Mouse (Mus musculus): ENCODE data around the gene Dand5.

Gene Dand5

DNA sequence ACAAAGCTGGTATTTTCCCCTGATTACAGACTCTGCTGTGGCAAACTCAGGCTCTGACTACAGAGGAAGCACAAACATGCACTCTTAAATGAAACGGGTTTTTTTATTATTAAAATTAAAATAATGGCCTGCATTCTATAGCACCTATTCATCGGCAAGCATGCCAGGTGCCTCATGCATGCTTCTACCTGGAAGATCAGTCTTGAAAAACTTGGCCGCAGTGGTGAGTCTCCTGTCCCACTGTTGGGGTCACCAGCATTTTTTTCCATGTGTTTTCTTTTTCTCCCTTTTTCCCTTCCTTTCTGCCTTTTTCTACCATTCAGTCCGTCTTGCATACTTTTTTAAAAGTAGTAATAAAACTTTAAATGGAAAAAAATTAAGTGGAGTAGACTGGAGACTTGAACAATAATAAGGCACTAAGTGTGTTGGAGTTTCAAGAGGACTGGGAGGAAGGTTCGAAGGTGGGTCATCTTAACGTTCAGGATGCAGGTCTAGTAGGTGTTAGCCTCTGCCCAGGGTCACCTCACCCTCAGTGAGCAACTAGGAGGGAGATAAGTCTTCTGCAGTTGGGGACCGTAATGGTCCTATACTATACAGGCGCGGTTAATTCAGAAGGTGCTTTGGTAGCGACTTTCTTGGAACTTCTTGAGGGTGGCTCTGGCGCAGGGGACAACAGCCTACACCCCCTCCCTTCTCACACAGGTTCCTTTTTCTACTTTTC lies 39.3 kb downstream of the Dand5 start:
- no peak for DNase-seq

- no peak for DNase-seq
Observed at GRCm38 (mm10) chr8:84782680-84783079, 39.9 kb downstream of the Dand5 start.

- no peak for DNase-seq
Observed at GRCm38 (mm10) chr8:84781686-84782505, 40.7 kb downstream of the Dand5 start.

DNA sequence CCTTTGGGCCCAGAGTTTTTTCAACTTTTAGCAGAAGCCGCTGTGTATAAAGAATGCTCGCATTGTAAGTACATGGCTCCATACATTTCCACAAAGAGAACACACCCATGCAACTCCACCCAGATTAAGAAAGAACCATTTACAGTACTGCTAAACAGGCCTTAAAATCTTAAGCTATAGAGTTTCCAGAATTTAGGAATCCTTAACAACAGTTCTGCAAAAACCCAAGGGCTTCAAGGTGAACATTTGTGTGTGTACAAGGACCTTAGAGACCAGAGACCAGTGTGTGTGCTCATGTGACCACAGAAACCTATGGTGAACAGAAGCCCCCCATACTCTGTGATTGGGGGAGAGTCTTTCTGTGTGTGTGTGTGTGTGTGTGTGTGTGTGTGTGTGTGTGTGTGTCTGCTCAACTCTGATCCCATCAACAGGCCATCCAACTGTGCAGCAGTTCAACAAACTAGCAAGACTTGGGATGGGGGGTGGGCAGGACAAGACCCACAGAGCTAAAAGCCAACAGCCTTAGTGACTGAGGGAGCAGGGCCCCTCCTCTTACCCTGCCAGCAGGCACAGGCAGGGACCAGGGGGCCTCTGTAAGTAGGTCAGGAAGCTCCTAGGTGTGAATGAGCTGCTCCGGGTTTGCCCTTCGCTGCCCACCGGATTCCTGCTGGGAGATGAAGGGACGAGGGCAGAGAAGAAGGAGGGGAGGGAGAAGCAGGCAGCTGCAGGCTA lies 41.5 kb downstream of the Dand5 start:
- DNase-seq, result no peak

GRCm38 (mm10) chr8:84780225-84780555 lies 42.4 kb downstream of the Dand5 start:
- no peak for DNase-seq

- DNase-seq, result no peak
Observed at GRCm38 (mm10) chr8:84779519-84780224, 43.0 kb downstream of the Dand5 start.

- no peak for DNase-seq
Observed at GRCm38 (mm10) chr8:84778638-84779380, 43.8 kb downstream of the Dand5 start.

- no peak for DNase-seq
Observed at GRCm38 (mm10) chr8:84777899-84778637, 44.6 kb downstream of the Dand5 start.

DNA sequence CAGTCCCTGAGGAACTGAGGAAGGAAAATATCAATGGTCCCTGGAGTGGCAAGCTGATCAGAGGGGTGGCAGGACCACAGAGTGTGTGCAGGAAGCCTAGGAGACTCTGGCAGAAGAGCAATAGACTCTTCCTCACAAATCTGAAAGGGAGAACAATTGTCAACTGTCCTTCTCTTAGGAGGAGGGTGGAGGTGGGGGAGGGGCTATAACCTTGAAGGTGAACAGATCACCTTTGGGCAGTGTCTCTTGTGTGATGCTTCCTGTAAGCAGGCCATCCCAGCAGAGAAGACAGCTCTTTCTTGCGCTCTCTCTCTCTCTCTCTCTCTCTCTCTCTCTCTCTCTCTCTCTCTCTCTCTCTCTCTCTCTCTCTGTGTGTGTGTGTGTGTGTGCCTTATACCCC lies 46.1 kb downstream of the Dand5 start:
- DNase-seq, result no peak

DNA sequence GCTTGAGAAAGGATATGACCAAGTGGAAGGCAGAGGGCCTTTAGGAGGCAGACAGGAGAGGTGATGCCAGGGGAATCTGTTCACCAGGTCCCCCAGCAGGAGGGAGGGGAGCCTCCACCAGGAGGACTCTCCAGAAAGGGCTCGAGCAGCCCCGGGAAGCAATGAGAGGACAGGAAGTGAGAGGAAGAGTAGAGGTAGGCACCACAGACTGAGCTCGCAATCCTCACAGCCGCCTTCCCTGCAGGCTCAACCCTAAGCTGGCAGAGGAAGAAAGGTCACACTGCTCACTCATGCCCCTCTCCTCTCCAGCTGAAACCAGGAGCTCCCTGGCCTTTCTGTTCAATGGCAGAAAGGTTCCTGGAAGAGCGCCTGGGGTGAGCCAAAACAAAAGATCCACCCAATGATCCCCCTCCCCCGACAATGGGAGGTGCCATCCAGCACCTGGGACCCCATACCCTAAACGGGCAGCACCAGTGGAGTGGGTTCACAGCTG lies 47.0 kb downstream of the Dand5 start:
- DNase-seq, result no peak

DNA sequence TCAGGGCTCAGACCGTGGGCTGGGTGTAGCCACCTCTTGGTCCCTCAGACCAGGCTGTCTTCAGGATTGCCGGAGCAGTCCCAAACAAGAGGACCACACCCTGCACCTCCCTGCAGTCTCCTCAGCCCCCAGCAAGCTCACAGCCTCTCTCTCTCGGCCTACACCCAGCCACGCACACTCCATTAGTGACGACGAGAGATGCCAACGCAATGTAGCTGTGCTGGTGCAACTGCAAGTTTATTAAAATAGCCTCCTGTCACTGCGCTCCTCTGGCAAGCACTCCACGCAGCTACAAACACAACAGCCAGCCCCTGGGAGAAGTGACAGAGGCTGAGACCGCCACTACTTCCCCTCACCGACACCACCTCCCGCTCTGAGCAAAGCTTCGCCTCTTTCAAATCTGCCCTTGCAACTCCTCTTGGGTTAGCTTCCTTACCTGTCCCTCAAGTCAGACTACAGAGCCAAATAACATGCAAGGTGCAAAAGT lies 47.5 kb downstream of the Dand5 start:
- no peak for DNase-seq

DNA sequence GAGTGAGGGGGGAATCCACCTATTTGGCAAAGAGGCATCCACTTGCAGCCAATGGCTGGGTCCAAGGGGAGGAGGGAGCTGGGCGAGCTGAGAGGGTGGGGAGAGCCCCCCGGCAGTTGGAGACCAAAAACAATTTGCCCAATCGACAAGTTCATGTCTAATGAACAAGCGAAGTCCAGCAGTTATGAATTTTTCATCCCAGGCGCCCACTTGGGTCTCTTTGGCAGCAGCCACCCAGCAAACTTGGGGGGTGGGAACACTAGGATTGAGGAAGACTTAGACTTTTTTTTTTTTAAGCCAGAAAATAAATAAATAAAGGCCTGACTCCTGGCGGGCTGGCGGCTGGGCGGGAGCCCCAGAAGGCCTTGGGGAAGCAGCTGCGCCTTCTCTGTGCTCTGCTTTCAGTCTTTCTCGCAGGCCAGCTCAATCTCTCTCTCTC lies 48.1 kb downstream of the Dand5 start:
- DNase-seq, result peak; percentile 55

- DNase-seq, result peak; percentile 85
Observed at GRCm38 (mm10) chr8:84773833-84774232, 48.8 kb downstream of the Dand5 start.

- DNase-seq, result no peak
Observed at GRCm38 (mm10) chr8:84773304-84773703, 49.3 kb downstream of the Dand5 start.

DNA sequence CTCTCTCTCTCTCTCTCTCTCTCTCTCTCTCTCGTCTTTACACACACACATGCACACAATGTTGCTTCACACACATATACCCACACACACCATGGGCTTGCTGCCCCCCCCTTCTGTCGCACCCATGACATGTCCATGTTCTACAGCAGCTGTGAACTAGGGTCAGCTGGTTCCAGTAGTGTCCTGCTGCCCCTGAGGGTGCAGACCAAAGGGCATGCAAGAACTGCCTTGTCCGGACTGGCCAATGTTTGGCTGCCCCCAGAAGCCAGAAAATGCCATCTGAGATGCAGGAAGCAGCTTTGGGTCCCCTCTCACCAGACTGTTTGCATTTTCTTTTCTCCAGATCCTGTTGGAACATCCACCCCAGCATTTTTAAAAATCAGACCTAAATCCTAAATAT lies 50.0 kb downstream of the Dand5 start:
- no peak for DNase-seq

DNA sequence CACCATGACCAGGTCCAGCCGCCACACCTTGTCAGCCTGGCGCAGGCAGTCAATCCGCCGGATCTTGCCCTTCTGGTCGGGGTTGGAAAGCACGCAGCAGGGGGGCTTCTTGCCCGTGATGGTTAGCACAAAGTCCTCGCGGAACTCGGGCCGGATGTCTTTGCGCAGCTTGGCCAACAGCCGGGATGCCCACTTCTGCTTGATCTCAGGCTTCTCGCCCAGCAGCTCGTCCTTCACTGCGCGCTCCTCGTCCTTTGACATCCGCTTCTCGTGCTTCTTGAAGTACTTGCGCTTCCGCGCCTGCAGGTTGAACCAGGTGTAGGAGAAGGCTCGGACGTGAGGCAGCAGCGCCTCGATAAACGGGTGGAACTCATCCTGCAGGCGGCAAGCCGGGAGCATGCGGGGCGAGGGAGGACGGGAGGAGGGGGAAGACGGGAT lies 50.7 kb downstream of the Dand5 start:
- peak; percentile 40 for DNase-seq

- DNase-seq, result no peak
Observed at GRCm38 (mm10) chr8:84771000-84771687, 51.5 kb downstream of the Dand5 start.

DNA sequence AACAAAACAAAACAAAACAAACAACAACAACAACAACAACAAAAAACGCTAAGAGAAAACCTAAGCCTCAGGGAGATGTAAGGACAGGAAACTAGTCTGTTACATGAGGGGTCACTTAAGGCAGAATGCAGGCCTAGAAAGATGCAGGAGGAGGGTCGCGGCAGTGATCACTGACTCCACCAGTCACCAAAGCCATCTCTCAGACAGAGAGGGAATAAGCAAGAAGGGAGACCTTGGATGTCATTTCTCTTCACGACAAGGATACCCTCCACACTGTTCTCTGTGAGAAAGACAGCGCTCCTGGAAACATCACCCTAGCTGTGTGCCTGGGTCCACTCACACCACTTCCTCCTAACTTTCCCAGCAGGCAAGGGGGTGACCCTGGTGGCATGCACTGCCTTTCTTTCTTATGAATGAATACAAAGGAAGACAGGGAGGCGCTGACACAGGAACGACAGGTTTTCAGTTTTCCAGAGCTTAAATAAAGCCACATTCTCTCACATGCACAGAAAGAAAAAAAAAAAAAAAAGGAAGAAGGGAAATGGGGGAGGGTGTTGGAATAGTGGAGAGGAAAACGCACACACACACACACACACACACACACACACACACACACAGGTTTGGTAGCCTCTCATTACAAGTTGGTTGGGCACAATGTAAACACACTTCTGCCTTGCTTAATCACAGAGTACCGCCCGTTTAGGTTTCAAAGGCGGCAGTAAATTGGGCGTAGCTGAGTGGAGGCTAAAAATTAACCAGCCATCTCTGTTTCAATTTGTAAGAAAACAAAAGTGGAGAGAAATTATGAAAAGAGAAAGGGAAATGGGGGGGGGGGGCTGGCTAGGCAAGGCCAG lies 52.3 kb downstream of the Dand5 start:
- DNase-seq, result no peak

DNA sequence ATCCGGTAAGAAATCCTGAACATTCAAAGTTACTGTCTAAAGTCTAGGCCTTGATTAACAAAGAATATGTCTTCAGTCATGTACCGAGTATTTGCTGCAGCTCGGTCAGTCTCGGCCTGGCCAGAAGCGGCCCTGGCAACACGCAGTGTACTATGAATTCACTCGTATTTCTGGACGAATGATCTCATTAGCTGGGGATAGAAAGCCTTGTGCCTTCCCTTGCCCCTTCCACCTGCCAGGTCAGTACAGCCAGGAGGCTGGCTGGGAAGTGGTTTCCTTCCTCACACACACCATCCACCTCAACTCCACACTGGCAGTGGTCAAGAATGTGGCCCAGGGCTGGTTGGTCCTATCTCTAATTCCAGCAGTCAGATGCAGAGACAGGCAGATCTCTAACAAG lies 53.3 kb downstream of the Dand5 start:
- DNase-seq, result no peak
